Mouse (Mus musculus) natural killer cell, adult 2 months (primary cell): ENCODE measurements around the gene Zfp59.
"Not testable (repeated sequence)": the region's sequence is repeated elsewhere in the genome, so short reads cannot be mapped to it uniquely, and the experiment has no call there.

ENCODE experiments used
- DNase-seq, 2 experiments: peaks; one replicate each; pipeline ENCODE4 v3.0.0; 2022; ENCODE audit warnings: low spot score in 2 of 2

Gene Zfp59

GRCm38 (mm10) chr7:27838323-27839249 lies at the start of gene Zfp59:
Gene Zfp59 (plus strand): TSS chr7:27838607.
- DNase-seq: peak; percentile 71 to 79

DNA sequence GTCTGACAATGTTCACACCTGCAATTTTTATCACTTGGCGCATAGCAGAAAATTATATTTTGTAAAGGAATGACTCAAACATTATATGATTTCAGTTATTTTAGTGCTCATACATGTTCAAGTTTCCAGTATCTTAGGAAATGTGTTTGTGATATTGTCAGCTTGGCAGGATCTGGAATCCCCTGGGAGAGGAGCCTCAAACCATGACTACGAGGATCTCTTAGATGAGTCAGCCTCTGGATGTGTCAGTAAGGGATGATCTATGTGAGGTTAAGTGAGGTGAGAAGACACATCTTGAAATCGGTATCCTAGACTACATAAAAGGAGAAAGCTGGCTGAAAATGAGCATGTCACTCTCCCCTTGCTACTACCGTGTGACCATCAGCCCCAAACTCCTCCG lies 49.1 kb upstream of the Zfp59 start:
- DNase-seq: no peak

GRCm38 (mm10) chr7:27793865-27794264 lies 44.5 kb upstream of the Zfp59 start:
- not testable (repeated sequence) for DNase-seq

- no peak for DNase-seq
Measured at GRCm38 (mm10) chr7:27794566-27794965, 43.8 kb upstream of the Zfp59 start.

DNA sequence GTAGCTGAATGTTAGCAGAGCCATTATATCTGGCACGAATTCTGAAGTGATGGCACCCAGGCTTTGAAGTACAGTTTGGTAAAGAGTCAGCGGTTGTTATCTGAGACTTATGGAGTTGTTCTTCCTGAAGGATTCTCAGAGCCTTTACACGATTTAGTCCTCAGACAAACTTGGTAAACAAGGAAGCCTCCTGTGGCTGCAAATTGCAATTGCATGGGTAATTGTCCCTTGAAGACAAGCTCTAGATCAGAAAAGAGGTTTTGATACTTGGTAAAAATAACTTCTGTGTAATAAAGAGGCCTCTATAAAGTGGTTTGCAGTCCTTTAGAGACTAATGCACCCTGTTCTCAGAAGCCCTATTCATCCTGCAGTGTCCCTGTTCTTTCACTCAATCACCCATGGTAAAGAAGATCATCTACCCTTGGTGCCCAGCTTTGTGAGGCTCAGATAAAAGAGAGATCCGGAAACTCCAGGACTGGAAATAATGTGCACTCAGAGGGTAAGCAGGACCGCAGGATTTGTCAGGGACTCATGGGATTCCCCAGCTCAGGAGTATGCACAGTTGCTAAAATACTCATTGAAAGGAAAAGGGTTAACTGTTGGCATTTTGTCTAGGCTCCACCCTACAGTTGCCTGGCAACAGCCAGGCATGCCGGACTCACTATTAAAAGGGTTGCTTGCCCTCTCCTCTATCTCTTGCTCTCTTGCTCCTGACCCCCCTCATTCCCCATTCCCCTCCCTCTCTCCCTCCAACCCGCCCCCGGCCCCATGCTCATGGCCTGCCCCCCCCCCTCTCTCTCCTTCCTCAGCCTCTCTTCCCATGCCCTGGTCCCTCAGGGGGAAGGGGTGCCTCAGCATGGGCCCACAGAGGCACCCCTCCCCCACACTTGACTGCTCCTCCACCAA lies 40.2 kb upstream of the Zfp59 start:
- DNase-seq: no peak

GRCm38 (mm10) chr7:27801137-27801536 lies 37.3 kb upstream of the Zfp59 start:
- DNase-seq: no peak

GRCm38 (mm10) chr7:27802986-27803385 lies 35.4 kb upstream of the Zfp59 start:
- DNase-seq: no peak

DNA sequence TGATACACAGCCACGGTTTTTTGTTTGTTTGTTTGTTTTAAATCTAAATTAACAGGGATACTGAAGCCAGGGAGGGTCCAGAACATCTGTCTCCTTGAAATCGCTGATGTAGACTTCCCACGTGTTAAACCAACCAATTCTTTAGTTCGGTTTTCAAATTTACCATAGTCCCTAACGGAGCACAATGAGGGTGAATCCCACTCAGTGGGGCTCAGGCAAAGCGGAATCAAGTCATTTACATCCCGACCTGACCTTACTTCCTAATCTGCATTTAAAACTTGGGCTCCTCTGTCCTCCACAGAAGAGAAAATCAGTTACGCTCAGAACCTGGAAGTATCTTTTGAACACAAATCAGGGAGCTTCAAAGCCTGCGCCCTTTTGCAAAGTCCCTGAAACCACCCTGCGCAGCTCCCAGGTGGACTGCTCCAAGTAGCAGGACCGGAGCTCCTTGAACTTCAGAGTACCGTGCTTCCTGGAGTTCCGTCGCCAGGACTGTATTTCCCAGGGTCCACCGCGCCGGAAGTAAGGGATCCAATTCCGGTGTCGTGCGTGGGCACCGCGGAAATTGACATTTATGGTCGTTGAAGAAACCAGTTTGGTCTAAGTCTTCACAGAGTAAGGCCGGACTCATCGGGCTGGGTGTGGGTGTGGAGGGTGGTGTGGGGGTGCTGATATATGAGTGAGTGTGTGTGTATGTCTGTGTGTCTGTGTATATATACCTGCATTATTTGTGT lies 33.9 kb upstream of the Zfp59 start:
- DNase-seq: peak; percentile 51 to 53

- DNase-seq: not testable (repeated sequence)
Measured at GRCm38 (mm10) chr7:27806896-27807295, 31.5 kb upstream of the Zfp59 start, which contains the start of gene Zfp626. Gene Zfp626 (plus strand): TSS chr7:27807196.

DNA sequence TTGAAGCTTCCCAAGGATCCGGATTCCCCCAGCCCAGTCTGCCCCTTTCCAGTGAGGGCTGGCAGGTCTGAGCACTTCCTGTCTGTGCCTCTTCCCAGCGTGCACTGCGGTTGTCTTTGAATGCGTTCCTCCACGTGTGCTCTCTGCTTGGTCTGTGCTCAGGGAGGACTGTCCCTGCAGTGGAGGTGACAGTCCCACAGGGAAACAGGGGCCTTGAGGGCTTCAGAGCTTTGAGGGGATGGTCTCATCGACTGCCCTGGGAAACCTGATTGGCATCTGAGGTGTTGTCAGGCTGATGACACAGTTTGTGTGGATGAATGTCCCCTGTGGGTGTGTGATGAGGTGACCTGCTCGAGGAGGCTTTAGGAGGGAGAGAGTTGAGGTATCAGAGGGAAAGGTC lies 31.1 kb upstream of the Zfp59 start:
- not testable (repeated sequence) for DNase-seq

GRCm38 (mm10) chr7:27818526-27819110 lies 19.8 kb upstream of the Zfp59 start:
- no peak for DNase-seq

GRCm38 (mm10) chr7:27822611-27823010 lies 15.8 kb upstream of the Zfp59 start:
- no peak for DNase-seq

- DNase-seq: no peak
Measured at GRCm38 (mm10) chr7:27834131-27834530, 4.3 kb upstream of the Zfp59 start.

GRCm38 (mm10) chr7:27837896-27838295 lies 511 bp upstream of the Zfp59 start:
- no peak for DNase-seq

- no peak for DNase-seq
Measured at GRCm38 (mm10) chr7:27839596-27839995, 1.2 kb downstream of the Zfp59 start.

DNA sequence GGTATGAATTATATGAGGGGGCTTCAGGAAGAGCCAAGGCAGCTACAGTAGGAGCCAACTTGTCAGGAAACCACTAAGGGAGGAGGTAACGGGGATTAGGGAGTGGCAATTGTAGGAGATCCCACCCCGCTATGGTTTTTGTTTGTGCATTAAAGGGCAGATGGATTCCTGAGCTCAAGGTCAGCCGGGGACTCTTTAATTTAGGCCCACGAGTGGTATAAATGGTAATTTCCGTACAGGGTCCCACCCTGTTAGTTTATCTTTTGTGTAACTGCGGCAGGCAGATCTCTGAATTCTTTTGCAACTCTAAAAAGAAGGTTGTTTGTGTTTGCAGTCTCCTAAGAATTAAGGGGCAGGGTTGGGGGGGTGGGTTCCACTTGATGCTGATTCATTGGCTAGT lies 1.7 kb downstream of the Zfp59 start:
- DNase-seq: no peak

DNA sequence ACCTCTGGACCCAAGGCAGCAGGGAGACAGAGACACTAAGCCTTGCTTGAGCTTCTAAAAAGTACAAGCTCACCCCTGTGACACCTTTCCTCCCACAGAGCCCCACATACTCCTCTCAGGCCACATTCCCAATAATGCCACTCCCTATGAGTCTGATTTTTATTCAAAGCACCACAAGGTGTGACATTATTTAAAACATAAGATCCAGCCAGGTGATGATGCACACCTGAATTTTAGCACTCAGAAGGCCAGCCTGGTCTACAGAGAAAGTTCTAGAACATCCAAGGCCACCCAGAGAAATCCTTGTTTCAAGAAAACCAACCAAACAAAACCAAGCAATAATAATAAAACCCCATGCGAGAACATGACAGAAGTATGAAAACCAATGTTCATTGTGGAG lies 18.8 kb downstream of the Zfp59 start, which contains the start of gene Zfp607a:
Gene Zfp607a (plus strand): TSS at position 301 of the 400 bp plus-strand sequence.
- no peak for DNase-seq

DNA sequence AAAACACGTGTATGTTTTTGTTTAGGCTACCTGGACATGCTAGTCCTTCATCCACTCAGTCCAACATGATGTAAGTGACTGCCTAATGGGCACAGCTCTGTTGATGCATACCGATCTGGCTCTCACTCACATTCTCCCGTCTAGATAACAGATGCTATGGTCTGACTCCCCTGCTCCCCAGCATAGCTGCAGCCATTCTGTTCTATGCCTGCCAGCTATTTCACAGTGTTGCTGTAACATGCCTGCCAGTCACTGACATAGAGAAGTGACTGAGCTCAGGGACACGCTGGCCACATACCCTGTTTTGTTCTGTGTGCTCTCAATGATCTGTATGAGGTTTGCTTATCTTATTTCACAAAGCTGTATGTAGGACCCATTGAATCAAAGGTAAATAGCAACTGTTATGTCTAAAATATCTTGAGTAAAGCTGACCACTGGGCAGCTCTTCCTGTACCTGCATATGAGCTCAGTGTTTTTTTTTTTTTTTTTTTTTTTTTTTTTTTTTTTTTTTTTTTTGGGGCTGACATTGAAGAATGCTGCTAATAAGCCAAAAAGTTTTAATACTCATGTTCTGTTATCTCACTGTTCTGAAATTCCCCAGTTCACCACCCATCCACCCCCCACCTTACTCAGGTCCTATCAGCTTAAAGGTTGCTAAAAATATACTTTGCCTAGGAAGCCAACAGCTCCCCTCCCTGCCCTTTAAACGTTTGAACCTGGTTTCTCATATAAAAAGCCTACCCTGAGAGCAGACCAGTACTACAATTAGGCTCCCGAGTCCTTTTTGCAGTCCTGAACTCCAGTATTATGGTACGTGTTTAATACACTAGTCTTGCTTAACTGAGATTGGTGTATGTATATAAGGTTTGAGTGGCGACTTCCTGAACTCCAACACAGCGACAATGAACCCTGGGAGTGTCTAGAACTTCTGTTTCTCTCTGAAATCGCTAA lies 21.2 kb downstream of the Zfp59 start:
- DNase-seq: peak in 1 of 2 experiments; percentile 14

DNA sequence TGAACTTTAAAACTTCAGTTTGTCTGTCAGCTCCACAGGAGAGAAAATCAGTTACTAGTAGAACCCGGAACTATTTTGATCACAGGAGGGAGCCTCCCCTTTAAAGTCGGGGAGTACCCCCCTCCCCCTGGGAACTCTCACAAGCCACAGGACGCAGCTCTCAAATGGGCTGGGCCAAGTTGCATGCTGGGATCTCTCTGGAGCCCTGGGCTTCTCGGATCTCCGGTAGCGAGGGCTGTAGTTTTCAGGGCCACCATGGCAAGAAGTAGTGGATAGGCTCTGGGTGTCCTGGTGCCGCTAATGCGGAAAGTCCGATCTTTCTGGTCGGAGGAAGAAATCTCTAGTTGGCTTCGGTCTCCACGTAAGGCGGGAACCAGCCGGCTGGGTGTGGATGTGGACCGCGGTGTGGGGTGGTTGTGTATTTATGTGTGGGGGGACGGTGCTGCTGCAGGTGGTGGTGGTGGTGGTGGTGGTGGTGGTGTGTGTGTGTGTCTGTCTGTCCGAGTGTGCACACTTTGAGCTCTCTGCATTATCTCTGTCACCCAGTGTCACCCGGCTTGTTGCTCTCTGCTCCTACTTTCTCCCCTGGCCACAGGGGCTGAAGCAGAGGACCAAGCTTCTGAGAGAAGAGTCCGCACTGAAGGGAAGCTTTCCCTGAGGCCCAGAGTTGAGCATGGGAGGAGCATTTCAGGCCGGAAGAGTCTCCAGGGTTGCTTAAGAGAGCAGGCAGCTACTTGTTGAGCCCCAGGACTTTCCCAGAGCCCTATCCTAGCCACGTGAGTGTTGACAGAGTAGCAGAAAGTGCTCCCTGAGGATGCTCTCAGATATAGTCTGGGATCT lies 22.2 kb downstream of the Zfp59 start:
- DNase-seq: peak; percentile 77 to 80
